Mouse (Mus musculus): ENCODE results near the gene Arl9. TPM values are rescaled to one million over a fixed set of nuclear protein-coding genes. Genes with fewer than 3 reads are reported as not detected.
A peak's percentile ranks its signal among the peaks of the same experiment; 100 is the strongest.
"Not testable (repeated sequence)": the region's sequence is repeated elsewhere in the genome, so short reads cannot be mapped to it uniquely, and the experiment has no call there.

Arl9 gene
- total RNA-seq, 4 experiments from 2014 or later = not detected

DNA sequence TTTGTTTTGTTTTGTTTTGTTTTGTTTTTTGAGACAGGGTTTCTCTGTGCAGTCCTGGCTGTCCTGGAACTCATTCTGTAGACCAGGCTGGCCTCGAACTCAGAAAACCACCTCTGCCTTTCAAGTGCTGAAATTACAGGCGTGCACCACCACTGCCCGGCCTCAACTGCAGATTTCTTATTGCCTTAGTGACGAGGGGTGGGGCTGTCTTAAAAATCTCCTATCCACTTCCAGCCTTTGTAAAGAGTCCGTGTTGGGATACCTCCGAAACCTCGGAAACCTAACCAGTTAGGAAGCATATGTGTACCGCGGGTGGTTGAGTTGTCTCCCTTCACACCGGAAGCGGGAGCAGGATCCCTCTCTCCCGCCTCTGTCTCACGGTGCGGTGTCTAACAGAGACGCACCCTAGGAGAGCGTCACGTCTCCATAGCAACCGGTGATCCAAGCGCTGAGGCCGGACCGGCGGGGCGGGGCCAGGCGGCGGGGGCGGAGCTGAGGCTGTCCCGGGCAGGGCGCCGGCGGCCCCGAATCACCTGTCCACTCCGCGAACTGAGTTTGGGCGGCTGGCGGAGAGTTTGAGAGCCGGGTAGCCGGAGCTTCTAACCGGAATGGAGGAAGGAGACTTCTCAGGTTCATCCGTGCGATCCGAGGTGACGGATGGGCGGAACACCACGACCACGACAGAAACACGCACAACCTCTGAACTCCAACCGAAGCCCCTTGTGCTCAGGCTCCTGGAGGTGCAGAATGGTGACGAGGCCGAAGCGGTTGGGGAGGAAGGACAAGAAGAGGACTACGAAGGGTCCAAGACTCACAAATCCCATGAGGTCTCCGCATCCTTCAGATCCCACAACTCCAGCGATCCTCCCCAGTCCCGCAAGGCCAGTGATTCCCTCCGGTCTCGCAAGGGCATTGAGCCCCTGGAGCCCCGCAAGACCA is 12.0 kb downstream of the Arl9 start, which contains the start of gene Thegl:
Gene Thegl (plus strand): TSS at position 480 of the 939 bp plus-strand sequence.
- peak; percentile 68 to 75 for DNase-seq (ENCODE audit: low spot score in 2 of 2)

DNA sequence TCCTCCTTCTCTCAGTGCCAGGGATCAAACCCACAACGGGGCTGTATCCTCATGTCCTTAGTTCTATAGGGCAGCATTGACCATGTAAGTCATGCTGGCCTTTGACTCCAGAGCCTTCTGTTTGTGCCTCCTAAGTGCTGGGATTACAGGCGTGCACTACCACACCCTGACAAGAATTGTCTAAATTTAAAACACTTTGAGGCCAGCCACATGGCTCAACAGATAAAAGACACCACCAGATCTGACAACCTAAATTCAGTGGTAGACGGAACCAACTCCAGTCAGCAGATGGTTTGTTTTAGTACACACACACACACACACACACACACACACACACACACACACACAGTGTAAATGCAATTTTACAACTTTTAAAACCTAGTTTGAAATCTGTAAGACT is 24.2 kb downstream of the Arl9 start:
- DNase-seq (ENCODE audit: low spot score in 2 of 2) = no peak

DNA sequence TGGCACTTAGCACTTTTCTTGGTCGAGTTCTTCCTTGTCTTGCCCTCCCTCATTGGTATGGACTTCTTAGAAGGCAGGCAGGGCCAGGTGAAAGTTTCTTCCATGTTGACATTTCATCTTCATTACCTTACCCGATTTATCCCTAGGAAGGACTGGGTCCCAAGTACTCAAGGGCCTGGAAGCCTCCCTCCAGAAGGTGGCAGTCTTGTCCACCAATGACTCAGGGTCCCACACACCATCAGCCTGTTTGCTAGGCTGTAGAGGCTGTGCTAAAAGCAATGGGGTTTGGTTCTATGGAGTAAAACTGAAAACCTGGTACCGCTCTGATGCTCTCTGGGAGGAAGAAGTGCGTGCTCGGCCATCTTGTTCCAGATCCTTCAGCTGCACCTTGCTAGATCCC is 25.9 kb downstream of the Arl9 start:
- DNase-seq (ENCODE audit: low spot score in 2 of 2) = no peak

DNA sequence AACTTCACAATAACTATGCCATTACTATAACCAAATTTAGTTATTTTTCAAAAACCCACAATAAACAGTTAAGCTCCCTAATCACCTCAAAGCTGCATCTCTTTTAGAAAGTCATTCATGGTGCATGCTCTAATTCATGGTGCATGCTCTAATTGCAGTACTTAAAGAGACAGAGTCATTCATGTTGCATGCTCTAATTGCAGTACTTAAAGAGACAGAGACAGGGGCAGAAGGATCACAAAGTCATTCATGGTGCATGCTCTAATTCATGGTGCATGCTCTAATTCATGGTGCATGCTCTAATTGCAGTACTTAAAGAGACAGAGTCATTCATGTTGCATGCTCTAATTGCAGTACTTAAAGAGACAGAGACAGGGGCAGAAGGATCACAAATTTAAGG is 31.2 kb downstream of the Arl9 start:
- not testable (repeated sequence) for DNase-seq (ENCODE audit: low spot score in 2 of 2)

DNA sequence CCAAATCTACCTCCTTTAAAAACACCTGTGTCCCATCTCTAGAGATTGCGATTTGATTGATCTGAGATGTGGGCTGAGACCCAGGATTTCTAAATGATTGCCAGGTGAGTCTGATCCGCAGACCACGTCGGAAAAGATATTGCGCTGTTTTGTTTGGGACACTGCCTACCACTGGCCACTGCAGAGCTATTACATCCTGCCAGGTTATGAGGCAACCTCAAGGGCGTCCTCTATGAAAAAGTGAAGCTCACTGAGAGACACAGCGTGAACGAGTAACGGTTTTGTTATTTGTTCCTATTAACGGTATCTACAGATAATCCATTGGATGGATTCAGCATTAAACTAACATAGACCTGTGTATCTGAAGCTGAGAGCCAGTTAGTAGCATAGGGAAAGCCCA is 34.6 kb downstream of the Arl9 start:
- no peak for DNase-seq (ENCODE audit: low spot score in 2 of 2)

DNA sequence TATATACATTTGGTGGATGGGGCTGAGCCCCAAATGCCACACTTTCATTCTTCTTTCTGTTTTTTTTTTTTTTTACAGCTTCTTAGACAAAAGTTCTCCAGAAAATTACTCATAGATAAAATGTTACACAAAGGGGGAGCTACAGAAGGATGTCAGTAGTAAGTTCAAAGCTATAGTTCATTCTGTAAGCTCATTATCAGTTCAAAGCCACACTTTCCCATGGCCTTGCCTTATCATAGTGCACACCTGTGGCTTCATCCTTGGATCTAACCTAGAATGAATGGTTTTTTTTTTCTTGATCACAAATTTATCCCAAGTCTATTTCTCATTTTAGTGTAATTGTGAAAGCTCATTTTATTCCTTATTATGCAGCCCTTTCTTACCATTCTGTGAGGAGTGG is 35.5 kb downstream of the Arl9 start:
- DNase-seq (ENCODE audit: low spot score in 2 of 2) = no peak

DNA sequence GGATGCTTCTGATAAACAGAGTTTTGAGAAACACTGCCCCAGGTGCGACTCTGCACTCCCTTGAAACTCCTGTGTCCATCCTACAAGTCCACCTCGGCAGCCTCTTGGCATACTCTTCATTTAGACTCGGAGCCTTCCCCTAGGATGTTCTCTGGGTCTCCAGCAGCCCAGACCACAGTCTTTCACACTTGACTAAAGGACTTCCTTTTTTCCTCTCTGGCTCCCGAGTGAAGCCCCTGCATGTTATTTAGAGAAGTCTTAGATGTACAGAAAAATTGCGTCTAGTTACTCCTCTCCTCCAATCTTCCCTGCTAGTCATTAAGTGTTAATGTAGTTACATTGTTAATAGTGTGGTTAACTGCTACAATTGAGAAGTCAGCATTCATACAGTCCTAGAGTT is 40.5 kb downstream of the Arl9 start:
- no peak for DNase-seq (ENCODE audit: low spot score in 2 of 2)

DNA sequence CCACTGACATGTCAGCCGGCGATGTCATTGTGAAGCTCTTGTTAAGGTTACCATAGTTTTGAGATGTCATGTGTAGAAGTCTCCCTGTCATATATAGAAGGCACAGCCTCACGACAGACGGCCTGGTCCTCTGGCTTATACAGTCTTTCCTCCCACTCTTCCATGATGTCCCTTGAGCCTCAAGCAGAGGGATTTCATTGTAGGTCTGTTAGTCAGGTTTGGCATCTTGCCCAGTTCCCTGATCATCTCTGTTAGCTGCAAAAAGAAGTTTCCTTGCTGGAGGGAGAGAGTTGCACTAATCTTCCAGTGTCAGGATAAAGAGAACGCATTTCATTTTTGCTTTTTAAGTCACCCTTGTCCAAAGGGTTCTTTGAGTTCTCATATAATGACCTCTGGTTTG is 48.8 kb downstream of the Arl9 start:
- DNase-seq (ENCODE audit: low spot score in 2 of 2) = no peak

DNA sequence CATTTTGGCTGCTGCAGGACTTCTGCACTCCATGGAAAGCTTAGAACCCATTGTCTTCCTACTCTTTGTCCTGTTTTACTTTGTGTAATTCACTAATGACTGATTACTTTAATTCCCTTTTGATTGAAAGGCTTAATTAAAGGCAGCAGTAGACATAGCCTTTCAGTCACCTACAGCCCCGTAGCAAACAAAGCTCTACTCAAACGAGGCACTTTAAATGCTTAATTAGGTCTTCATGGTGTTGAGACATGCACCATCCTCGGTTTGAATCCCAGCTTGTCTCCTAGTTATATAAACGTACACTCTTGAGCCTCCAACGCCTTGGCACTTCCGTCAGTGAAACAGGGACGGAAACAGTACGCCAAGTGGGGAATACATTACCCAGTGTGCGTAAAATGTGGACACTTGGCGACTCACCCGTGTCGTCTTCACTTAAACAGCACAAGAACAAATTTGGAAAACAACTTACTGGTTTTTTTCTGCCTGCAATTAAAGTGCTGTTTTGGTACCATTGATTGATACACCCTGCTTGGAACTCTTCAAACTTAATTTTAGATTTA is 53.1 kb downstream of the Arl9 start:
- no peak for DNase-seq (ENCODE audit: low spot score in 2 of 2)

Other genes with a start within 250 kb of the Arl9 start
- gene Aasdh, start 98.5 kb upstream of the Arl9 start, total RNA-seq (2022) = 10 to 100 TPM in 3 of 4 experiments, 1 to 10 TPM in 1; 8.6 to 14.5 (median 12.0) TPM
- gene Paics, start 52.7 kb upstream of the Arl9 start, total RNA-seq (2022) = 100 to 1,000 TPM; 150 to 159 (median 158) TPM
- gene Ppat, start 52.5 kb upstream of the Arl9 start, total RNA-seq (2022) = 10 to 100 TPM; 21.7 to 26.1 (median 25.5) TPM
- 10 to 100 TPM; 46.9 to 53.4 (median 49.4) TPM for gene Srp72, start 29.4 kb upstream of the Arl9 start, total RNA-seq (2022)
- gene Thegl, start 12.0 kb downstream of the Arl9 start, total RNA-seq (2022) = not detected
- gene Hopx, start 111.1 kb downstream of the Arl9 start, total RNA-seq (2022) = 1 to 10 TPM; 1.2 to 2.7 (median 2.2) TPM
- gene Spink2, start 207.4 kb downstream of the Arl9 start, total RNA-seq (2022) = not detected